Mouse (Mus musculus): ENCODE results near the gene Nexn.

DNA sequence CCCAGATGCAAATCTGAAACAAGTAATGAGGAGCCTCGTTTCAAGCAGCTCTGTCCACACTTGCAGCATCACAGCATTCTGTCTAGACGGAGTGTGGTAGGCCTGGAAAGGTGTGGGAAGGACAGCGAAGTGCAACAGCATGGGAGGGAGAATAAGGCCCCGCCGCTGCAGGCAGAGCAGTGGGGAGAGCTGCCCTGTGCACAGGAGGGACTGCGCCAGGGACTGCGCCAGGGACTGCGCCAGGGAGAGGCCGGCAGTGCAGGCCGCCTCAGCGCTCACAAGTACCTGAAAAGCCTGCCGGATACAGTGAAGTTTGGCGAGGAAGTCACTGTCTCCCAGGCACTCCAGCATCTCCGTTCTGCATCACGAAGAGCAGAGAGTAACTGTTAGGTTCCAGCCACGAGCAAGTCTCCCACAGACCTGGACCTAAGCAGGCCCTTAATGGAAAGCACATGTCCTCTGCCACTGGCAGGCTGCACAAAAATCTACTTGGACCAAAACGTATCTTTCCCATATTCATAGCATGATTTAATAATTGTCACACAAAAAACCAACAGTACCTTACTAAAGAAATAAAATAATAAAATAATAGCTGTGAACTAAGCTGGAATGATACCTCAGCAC is 24.1 kb upstream of the Nexn start:
- TF ChIP-seq CTCF (IDR thresholded peaks at IDR 0.05; ENCODE audit: low read depth, low read length) (no peak), POLR2A (IDR thresholded peaks at IDR 0.05; ENCODE audit: extremely low read depth, insufficient read depth, low read length) (no peak)
